ENCODE assay signal across 28 mouse cellular contexts in genomic region chr1:71632387-71632786, GRCm38 (mm10).
"Had no signal": no experiment of that assay in that cellular context is flagged by ENCODE, and none has a peak within 500 bp of the region (broad histone marks: within the 10 kb centered on the region; RNA-seq: fewer than 3 reads in every experiment).

No protein-coding gene starts in this region.

- H3K4me3 ChIP-seq: embryonic facial prominence, embryonic 10.5 days; embryonic facial prominence, embryonic 12.5 days; embryonic facial prominence, embryonic 13.5 days; embryonic facial prominence, embryonic 15.5 days; erythroblast, embryonic 14.5 days; forebrain, embryonic 10.5 days; forebrain, embryonic 12.5 days; forebrain, embryonic 13.5 days; forebrain, embryonic 15.5 days; gastrocnemius, adult 2 months; heart, adult 2 months had no signal

- ATAC-seq: forebrain, embryonic 13.5 days; forebrain, embryonic 14.5 days; forebrain, embryonic 15.5 days; forebrain, embryonic 16.5 days; forebrain, postnatal 0 days had no signal

- DNase-seq: cerebellum, adult 2 months; cerebellum, adult 8-10 months; cerebellum, adult 9-10 months; cerebellum, adult 9-11 months; cerebellum, postnatal 10 days; cerebellum, postnatal 14 days; cerebellum, postnatal 25 days; cerebellum, postnatal 36 days; embryo, embryonic 11 days; forebrain, postnatal 0 days; gastrocnemius, adult 2 months; gastrocnemius, postnatal 10 days; gastrocnemius, postnatal 14 days; gastrocnemius, postnatal 25 days; heart, adult 11 months; heart, adult 18-20 months; heart, adult 2 months had no signal

- H3K4me2 ChIP-seq: embryonic facial prominence, embryonic 12.5 days; embryonic facial prominence, embryonic 13.5 days; embryonic facial prominence, embryonic 15.5 days; forebrain, embryonic 12.5 days; forebrain, embryonic 13.5 days; forebrain, embryonic 15.5 days had no signal

- H3K4me1 ChIP-seq: embryonic facial prominence, embryonic 10.5 days; embryonic facial prominence, embryonic 12.5 days; embryonic facial prominence, embryonic 13.5 days; embryonic facial prominence, embryonic 15.5 days; forebrain, embryonic 10.5 days; forebrain, embryonic 12.5 days; forebrain, embryonic 13.5 days; forebrain, embryonic 15.5 days had no signal

- H3K27me3 ChIP-seq: embryonic facial prominence, embryonic 12.5 days; embryonic facial prominence, embryonic 13.5 days; embryonic facial prominence, embryonic 15.5 days; forebrain, embryonic 12.5 days; forebrain, embryonic 13.5 days; forebrain, embryonic 15.5 days had no signal

- H3K9ac ChIP-seq: embryonic facial prominence, embryonic 12.5 days; embryonic facial prominence, embryonic 13.5 days; embryonic facial prominence, embryonic 15.5 days; forebrain, embryonic 12.5 days; forebrain, embryonic 13.5 days; forebrain, embryonic 15.5 days; forebrain, postnatal 0 days had no signal

- H3K9me3 ChIP-seq: embryonic facial prominence, embryonic 10.5 days; embryonic facial prominence, embryonic 12.5 days; embryonic facial prominence, embryonic 13.5 days; embryonic facial prominence, embryonic 15.5 days; forebrain, embryonic 10.5 days; forebrain, embryonic 12.5 days; forebrain, embryonic 13.5 days; forebrain, embryonic 15.5 days had no signal

- H3K27ac ChIP-seq: embryonic facial prominence, embryonic 10.5 days; embryonic facial prominence, embryonic 12.5 days; embryonic facial prominence, embryonic 13.5 days; embryonic facial prominence, embryonic 15.5 days; forebrain, embryonic 10.5 days; forebrain, embryonic 12.5 days; forebrain, embryonic 13.5 days; forebrain, embryonic 15.5 days; gastrocnemius, adult 2 months; heart, adult 2 months had no signal
